Comparison of ENCODE assay signal across 7 mouse cellular contexts in genomic region chr4:131921461-131922346, GRCm38 (mm10). TPM values are rescaled to one million over a fixed set of nuclear protein-coding genes. Genes with fewer than 3 reads are reported as not detected.
DNase-seq lines count a peak whose midpoint lies in the region; ATAC-seq lines count a peak whose summit lies in the region.

Gene Tmem200b (plus strand): TSS chr4:131921771.

- H3K9me3 ChIP-seq in embryonic facial prominence, embryonic 12.5 days, result no peaks in the 10 kb centered on the region
- no peaks in the 10 kb centered on the region for H3K9me3 ChIP-seq in liver, embryonic 11.5 days (ENCODE audit: control insufficient read depth, low read length)
- H3K9me3 ChIP-seq in stomach, embryonic 16.5 days (replicated peaks; ENCODE audit: control insufficient read depth, low read length), result no peaks in the 10 kb centered on the region

- H3K27me3 ChIP-seq in embryonic facial prominence, embryonic 12.5 days, result peaks cover 45% of the 10 kb centered on the region
- H3K27me3 ChIP-seq in liver, embryonic 11.5 days (replicated peaks; ENCODE audit: control insufficient read depth, insufficient read depth, low read length), result peaks cover 64% of the 10 kb centered on the region
- H3K27me3 ChIP-seq in stomach, embryonic 16.5 days (ENCODE audit: control insufficient read depth, insufficient read depth, low read length), result peaks cover 21% of the 10 kb centered on the region

- WGBS in embryonic facial prominence, embryonic 12.5 days, result under 1% methylated on average over 120 of the region's 130 CpGs
- 3% methylated on average over 109 of the region's 130 CpGs for WGBS in liver, embryonic 11.5 days
- WGBS in stomach, embryonic 16.5 days, result 1% methylated on average over 108 of the region's 130 CpGs

- H3K27ac ChIP-seq in embryonic facial prominence, embryonic 12.5 days, result peak within 1 kb of the TSS; percentile 96
- peak within 1 kb of the TSS; percentile 58 for H3K27ac ChIP-seq in liver, embryonic 11.5 days (ENCODE audit: low read depth, low read length)
- peak within 1 kb of the TSS; percentile 26; the same call in 1 of the 2 replicates for H3K27ac ChIP-seq in stomach, embryonic 16.5 days (ENCODE audit: low read length)

- DNase-seq in right cerebral cortex, adult 18-20 months, result peak; percentile 59
- DNase-seq in right cerebral cortex, postnatal 4 days, result no peak
- peak; percentile 50 for DNase-seq in heart, postnatal 4 days
- peak; percentile 46 for DNase-seq in liver, embryonic 11.5 days (ENCODE audit: low spot score)
- DNase-seq in spleen, postnatal 14 days (ENCODE audit: low spot score in 2 of 2), result no peak

- H3K4me2 ChIP-seq in embryonic facial prominence, embryonic 12.5 days (replicated peaks), result peak within 1 kb of the TSS; percentile 86
- peak within 1 kb of the TSS; percentile 79 for H3K4me2 ChIP-seq in liver, embryonic 11.5 days
- peak within 1 kb of the TSS; percentile 90 for H3K4me2 ChIP-seq in stomach, embryonic 16.5 days (ENCODE audit: low read depth, low read length)

- ATAC-seq in embryonic facial prominence, embryonic 12.5 days (ENCODE audit: insufficient number of reproducible peaks, insufficient read depth, low FRiP score, low TSS enrichment), result no peak
- ATAC-seq in liver, embryonic 11.5 days (replicated peaks; ENCODE audit: low FRiP score), result peak; percentile 7; the same call in 1 of the 2 replicates
- ATAC-seq in stomach, embryonic 16.5 days (ENCODE audit: insufficient read depth, low FRiP score), result no peak

- H3K36me3 ChIP-seq in embryonic facial prominence, embryonic 12.5 days, result peaks cover 21% of the 10 kb centered on the region
- peaks cover 22% of the 10 kb centered on the region; the same call in 1 of the 2 replicates for H3K36me3 ChIP-seq in liver, embryonic 11.5 days (ENCODE audit: control insufficient read depth, insufficient read depth, low read length)
- H3K36me3 ChIP-seq in stomach, embryonic 16.5 days (ENCODE audit: control insufficient read depth, insufficient read depth, low read length), result 0 out of 2 replicates have a peak, but pooled peaks cover 2% of the 10 kb centered on the region

- H3K4me1 ChIP-seq in embryonic facial prominence, embryonic 12.5 days, result peaks cover 71% of the 10 kb centered on the region
- H3K4me1 ChIP-seq in liver, embryonic 11.5 days (replicated peaks; ENCODE audit: control insufficient read depth, insufficient read depth, low read length), result peaks cover 49% of the 10 kb centered on the region
- peaks cover 23% of the 10 kb centered on the region for H3K4me1 ChIP-seq in stomach, embryonic 16.5 days (ENCODE audit: control insufficient read depth, insufficient read depth, low read length)

- peak within 1 kb of the TSS; percentile 65 for H3K4me3 ChIP-seq in embryonic facial prominence, embryonic 12.5 days
- H3K4me3 ChIP-seq in liver, embryonic 11.5 days (ENCODE audit: low read depth, low read length), result peak within 1 kb of the TSS; percentile 61
- peak within 1 kb of the TSS; percentile 64 for H3K4me3 ChIP-seq in stomach, embryonic 16.5 days (replicated peaks; ENCODE audit: low read length)

- peak within 1 kb of the TSS; percentile 77 for H3K9ac ChIP-seq in embryonic facial prominence, embryonic 12.5 days
- peak within 1 kb of the TSS; percentile 62 for H3K9ac ChIP-seq in liver, embryonic 11.5 days (ENCODE audit: low read depth, low read length)
- H3K9ac ChIP-seq in stomach, embryonic 16.5 days (ENCODE audit: low read length), result peak within 1 kb of the TSS; percentile 79

RNA-seq across cellular contexts. Expression of gene Tmem200b, which starts in this region (rescaled TPM):
- polyA plus RNA-seq in embryonic facial prominence, embryonic 12.5 days (2016; fragmentation: Nextera tagmentation; extraction: Ambion mirVana), result 4.7 and 5.5 TPM in 2 replicates
- 10 to 100 TPM in 1 of 2 experiments, 1 to 10 TPM in 1; 9.4 to 12.8 TPM for total RNA-seq in heart, postnatal 4 days (2021)
- 0.78 and 1.2 TPM in 2 replicates for polyA plus RNA-seq in liver, embryonic 11.5 days (2014; fragmentation: Nextera tagmentation; extraction: Ambion mirVana)
- polyA plus RNA-seq in stomach, embryonic 16.5 days (2015; fragmentation: Nextera tagmentation; extraction: Ambion mirVana), result 0.22 and 0.41 TPM in 2 replicates

Comparison
In these comparisons a context has a peak if more than half of its experiments do, and no peak if none do; other contexts are left out.
1. DNase-seq: peak in right cerebral cortex, adult 18-20 months (single experiment), heart, postnatal 4 days (single experiment) and liver, embryonic 11.5 days (single experiment); none in right cerebral cortex, postnatal 4 days (single experiment) and spleen, postnatal 14 days (0 of 2).
2. H3K27ac ChIP-seq: peak in every context shown above with its lines; median percentile 96 in embryonic facial prominence, embryonic 12.5 days; 58 in liver, embryonic 11.5 days; 26 in stomach, embryonic 16.5 days.
3. Peak in every context shown above with its lines, with median percentiles within 50 percentile points of each other: H3K4me2 ChIP-seq, H3K4me3 ChIP-seq and H3K9ac ChIP-seq.